Mouse (Mus musculus) urinary bladder, postnatal 25 days (tissue): Measurements from ENCODE around the gene Eci2.
"Not testable (repeated sequence)": the region's sequence is repeated elsewhere in the genome, so short reads cannot be mapped to it uniquely, and the experiment has no call there.

ENCODE experiments used
- DNase-seq: peaks from one replicate; pipeline ENCODE4 v3.0.0; 2022; ENCODE audit warnings: low spot score

Gene Eci2

DNA sequence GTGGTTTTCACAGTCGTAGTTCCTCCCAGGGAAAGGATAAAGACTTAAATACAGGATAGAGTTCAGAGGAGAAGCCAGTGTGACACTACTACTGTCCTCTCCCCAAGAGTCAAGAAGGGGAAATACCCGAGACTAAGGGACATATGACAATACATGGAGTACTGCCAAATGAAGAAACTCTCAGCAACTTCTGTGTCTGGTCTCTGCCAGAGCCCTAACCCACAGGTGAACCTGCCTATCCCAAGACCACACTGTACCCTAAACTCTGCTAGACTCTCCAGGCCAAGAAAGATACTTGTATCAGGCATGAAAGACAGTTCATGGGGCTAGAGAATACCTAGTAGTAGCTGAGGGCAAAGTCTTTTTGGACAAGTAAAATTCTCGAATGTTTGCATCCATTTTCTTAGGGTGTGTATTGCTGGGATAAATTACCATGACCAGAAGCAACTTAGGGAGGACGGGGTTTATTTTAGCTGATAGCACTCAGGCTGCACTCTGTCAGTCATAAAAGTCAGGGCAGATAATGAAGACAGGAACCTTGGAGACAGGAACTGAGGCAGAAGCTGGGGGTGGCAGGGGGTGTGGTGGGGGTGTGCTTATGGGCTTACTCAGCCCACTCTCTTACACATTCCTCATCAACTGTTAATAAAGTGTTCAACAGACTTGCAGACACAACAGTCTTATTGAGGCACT, 35.2 kb downstream of the Eci2 start:
- no peak for DNase-seq

DNA sequence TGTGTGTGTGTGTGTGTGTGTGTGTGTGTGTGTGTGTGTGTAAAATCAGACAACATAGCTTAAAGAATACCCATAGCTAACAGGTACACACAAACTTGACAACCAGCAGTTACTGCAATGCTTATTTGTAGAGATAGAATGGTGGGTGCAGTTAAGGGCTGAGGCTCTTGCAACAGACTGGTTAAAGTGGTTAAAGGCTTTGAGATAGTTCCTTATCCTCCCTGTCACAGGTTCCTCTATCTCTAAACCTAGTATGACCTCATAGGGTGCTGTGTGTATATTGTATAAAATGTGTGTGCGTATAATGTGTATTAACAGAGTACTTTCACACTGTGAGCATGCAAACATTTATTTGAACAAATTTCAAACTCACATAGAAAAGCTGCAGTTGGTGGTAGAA, 43.4 kb downstream of the Eci2 start:
- not testable (repeated sequence) for DNase-seq

GRCm38 (mm10) chr13:34978635-34979034, 48.3 kb downstream of the Eci2 start:
- DNase-seq, result not testable (repeated sequence)

- no peak for DNase-seq
Measured at GRCm38 (mm10) chr13:34977410-34977809, 49.5 kb downstream of the Eci2 start.

GRCm38 (mm10) chr13:34976116-34976515, 50.8 kb downstream of the Eci2 start:
- no peak for DNase-seq

DNA sequence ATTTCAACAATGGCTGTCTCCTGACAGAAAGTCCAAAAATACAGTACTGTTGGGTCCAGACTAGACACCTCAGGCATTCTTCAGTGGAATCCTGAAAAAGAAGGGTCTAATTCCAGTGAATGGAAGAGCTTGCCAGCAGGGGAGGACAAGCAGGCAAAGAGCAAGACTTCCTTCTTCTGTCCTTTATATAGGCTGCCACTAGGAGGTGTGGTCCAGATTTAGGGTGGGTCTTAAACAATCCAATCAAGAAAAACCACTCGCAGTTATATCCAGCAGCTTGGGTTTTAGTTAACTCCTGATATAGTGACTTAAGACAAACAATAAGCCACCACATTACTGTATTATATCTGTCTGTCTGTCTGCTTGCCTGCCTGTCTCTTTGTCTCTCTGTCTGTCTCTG, 53.1 kb downstream of the Eci2 start:
- DNase-seq, result no peak

DNA sequence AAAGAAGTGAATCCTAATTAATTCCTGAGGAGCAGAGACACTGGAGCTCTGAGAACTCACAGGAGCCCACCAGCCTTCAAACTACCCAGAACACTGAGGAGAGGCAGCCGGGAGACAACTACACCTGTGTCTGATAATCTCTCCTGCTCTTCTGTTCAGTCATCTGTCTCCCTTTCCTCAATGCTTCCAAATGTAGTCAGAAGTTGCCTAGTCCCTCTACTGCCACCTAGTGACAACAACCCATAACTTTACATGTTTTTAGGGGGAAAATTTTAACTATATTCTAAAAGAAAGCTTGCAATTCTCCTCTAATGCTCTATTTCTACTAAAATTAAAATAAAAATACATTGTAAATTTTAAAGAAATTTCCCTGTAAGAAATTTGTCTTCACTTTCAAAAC, 53.7 kb downstream of the Eci2 start:
- DNase-seq, result no peak

- not testable (repeated sequence) for DNase-seq
Measured at GRCm38 (mm10) chr13:34972456-34972855, 54.4 kb downstream of the Eci2 start.

DNA sequence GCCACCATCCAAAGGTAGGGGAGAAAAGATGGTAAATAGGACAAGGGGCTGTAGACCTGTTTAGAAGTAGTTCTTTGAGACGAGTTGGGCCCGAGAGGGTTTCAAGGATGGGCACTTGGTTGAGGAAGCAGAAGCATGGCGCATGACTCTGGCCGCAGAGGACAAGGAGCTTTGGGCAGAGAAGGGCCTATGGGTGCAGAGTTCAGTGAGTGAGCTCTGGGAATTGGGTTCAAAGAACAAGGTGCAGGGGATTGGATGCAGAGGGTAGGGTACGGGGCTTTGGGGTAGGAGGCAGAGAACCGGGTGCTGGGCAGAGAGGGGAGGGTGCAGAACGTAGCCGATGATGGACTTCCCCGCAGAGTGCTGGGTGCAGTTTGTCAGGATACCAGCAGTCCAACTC, 61.2 kb downstream of the Eci2 start:
- not testable (repeated sequence) for DNase-seq

DNA sequence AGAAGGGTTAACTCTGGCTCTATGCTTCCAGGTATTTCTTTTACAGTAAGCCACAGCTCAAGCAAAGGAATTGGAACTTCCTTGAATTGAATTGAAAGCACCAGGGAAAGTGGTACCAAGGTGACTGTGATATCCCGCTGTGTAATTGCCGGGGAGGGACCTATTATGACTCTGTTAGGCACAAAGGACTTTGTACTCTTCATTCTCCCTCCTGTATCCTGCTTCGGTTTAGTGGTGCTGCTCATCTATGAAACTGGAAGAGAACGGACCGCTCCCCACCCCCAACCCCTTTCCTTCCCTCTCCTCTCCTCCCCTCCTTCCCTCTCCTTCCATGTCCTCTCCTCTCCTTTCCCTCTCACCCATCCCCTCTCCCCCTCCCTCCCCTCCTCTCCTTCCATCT, 62.0 kb downstream of the Eci2 start:
- DNase-seq, result no peak

GRCm38 (mm10) chr13:34964419-34964818, 62.5 kb downstream of the Eci2 start:
- DNase-seq, result no peak

DNA sequence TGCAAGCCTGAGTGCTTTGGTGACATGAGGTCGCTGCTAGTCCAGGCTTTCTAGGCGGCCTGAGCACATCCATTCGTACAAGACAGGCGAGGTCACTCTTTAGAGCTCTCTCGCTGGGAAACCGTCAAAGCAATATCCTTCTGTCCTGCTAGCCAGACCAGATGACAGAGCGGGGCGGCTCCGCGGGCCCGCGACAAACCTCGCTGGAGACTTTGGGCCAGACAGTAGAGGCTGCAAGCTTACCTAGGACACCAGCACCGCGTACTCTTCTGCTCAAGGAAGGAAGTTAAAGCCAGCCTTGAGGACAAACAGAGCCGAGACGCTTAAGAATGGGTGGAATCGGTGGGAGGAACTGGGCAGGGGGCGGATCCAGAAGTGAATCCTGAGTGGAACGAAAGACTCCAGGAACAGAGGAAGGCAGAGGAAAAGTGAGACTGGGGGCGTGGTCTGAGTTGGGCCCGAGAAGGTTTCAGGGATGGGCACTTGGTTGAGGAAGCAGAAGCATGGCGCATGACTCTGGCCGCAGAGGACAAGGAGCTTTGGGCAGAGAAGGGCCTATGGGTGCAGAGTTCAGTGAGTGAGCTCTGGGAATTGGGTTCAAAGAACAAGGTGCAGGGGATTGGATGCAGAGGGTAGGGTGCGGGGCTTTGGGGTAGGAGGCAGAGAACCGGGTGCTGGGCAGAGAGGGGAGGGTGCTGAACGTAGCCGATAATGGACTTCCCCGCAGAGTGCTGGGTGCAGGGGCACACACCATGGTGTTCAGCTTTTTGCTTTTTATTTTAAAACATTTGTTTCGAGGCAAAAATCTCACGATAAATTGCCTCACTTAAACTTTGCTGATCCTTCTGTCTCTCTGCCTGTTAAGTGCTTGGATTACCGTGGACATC, 63.1 kb downstream of the Eci2 start, which contains the start of gene Eci3:
Gene Eci3 (minus strand): TSS at position 300 of the 887 bp plus-strand sequence.
- DNase-seq, result peak; percentile 15

- no peak for DNase-seq
Measured at GRCm38 (mm10) chr13:34960996-34961770, 65.7 kb downstream of the Eci2 start.

DNA sequence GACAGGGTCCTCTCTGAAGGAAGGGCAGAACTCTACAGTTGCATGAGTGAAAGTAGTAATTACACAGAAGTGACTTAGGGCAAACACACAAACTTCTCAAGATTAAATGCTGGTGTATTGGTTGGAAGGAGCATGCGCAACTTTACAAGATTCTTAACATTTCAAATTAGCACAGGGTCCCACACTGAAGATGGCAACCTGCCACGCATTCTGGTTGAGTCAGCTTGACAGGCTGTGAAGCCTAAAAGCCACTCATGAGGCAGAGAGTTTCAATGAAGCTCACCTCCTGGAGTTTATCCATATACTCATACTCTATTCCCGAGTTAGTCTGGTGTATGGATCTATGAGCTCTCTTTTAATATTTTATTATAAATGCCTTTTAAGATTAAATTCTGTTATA, 68.7 kb downstream of the Eci2 start:
- not testable (repeated sequence) for DNase-seq

- no peak for DNase-seq
Measured at GRCm38 (mm10) chr13:34956901-34957300, 70.0 kb downstream of the Eci2 start.

- DNase-seq, result not testable (repeated sequence)
Measured at GRCm38 (mm10) chr13:34951437-34951836, 75.5 kb downstream of the Eci2 start.

DNA sequence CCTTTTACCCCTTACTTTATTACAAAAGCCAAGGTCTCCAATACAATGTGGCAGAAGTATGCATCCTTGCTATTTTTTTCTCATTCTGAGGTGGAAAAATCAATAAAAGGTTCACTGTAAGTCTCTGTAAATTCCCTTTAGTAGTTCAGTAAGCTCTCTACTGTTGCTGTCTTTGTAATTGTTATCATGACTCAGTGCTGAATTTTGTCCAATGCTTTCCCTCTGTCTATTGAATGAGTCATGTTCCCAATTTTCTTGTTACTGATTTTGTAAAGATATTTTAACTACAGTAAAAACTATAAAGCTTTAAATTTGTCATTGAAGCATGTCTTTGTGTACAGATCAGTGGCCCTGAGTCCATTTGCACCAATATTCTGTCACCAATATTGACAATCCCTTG, 84.5 kb downstream of the Eci2 start:
- no peak for DNase-seq

DNA sequence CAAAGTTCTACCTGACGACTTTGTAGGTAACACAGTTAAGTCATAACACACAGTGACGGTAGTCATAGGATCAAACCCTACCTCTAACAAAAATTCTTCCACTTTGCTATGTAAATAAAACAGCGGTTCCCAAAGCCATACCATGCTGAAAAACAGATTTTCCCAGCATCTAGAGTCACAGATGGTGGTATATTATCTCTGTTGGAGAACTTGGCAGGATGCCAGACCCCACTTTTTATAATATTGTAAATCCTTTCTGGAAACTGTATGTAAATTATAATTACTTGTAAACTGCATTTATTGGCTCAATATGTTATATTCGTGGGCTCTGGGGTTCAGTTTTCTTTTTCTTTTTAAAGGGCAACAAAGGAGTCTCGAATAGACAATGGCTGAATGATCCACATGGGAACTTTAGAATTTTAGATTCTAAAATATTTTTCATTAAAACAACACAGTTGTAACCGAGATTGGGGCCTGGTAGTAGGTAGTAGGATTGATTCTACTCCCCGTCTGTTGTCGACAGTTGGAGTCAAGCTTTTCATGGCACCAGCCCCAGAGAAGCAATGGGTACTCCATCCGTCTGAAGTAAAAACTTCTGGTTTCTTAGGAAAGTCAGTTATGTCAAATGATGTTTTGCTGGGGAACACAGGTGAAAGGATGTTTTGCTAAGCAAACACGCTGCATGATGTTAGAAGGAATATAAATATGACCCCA, 91.8 kb downstream of the Eci2 start:
- DNase-seq, result no peak
